ENCODE assay signal across 8 mouse cellular contexts in genomic region chr10:127480833-127481813, GRCm38 (mm10). TPM values are rescaled to one million over a fixed set of nuclear protein-coding genes. Genes with fewer than 3 reads are reported as not detected.
DNase-seq lines count a peak whose midpoint lies in the region; ATAC-seq and TF ChIP-seq lines count a peak whose summit lies in the region.

No protein-coding gene starts in this region.

- 78% methylated on average over 19 of the region's 19 CpGs for WGBS in kidney, postnatal 0 days
- WGBS in liver, postnatal 0 days (ENCODE audit: insufficient replicate concordance) = 50% methylated on average over 19 of the region's 19 CpGs
- WGBS in midbrain, embryonic 14.5 days = 92% methylated on average over 19 of the region's 19 CpGs

- peak; percentile 81 for DNase-seq in 3134 (ENCODE audit: extremely low read depth, insufficient read length, low spot score)
- peak; percentile 49 to 80 for DNase-seq in frontal cortex, adult 2 months (ENCODE audit: extremely low spot score in 1 of 2, low spot score in 1 of 2)
- peak; percentile 49 for DNase-seq in kidney, postnatal 0 days (ENCODE audit: low spot score)
- DNase-seq in liver, postnatal 0 days = no peak
- DNase-seq in right cerebral cortex, postnatal 36 days (ENCODE audit: low spot score in 2 of 2) = peak; percentile 67 to 75
- no peak for DNase-seq in T-cell, adult 2 months (ENCODE audit: low spot score)
- DNase-seq in midbrain, embryonic 14.5 days = no peak

- peaks cover 61% of the 10 kb centered on the region for H3K36me3 ChIP-seq in E14TG2a.4 (ENCODE audit: insufficient read depth, low read length)
- H3K36me3 ChIP-seq in kidney, postnatal 0 days (ENCODE audit: insufficient read depth, low read length) = peaks cover 47% of the 10 kb centered on the region
- peaks cover 51% of the 10 kb centered on the region for H3K36me3 ChIP-seq in liver, postnatal 0 days (replicated peaks; ENCODE audit: insufficient read depth, low read length)
- H3K36me3 ChIP-seq in midbrain, embryonic 14.5 days (ENCODE audit: control insufficient read depth, insufficient read depth, low read length) = peaks cover 69% of the 10 kb centered on the region

- peaks cover 14% of the 10 kb centered on the region for H3K4me1 ChIP-seq in E14TG2a.4 (replicated peaks; ENCODE audit: low read depth, low read length)
- peaks cover 3% of the 10 kb centered on the region; the same call in 1 of the 2 replicates for H3K4me1 ChIP-seq in kidney, postnatal 0 days (replicated peaks; ENCODE audit: insufficient read depth, low read length)
- H3K4me1 ChIP-seq in liver, postnatal 0 days (ENCODE audit: insufficient read depth) = no peaks in the 10 kb centered on the region
- no peaks in the 10 kb centered on the region for H3K4me1 ChIP-seq in midbrain, embryonic 14.5 days (ENCODE audit: control insufficient read depth, insufficient read depth, low read length)

- no peak overlapping the region for H3K4me2 ChIP-seq in kidney, postnatal 0 days (ENCODE audit: low read length)
- no peak overlapping the region for H3K4me2 ChIP-seq in liver, postnatal 0 days (ENCODE audit: low read depth, low read length)
- no peak overlapping the region for H3K4me2 ChIP-seq in midbrain, embryonic 14.5 days (ENCODE audit: low read length)

- no peak for TF ChIP-seq EP300 in liver, postnatal 0 days (IDR thresholded peaks at IDR 0.05; ENCODE audit: low read depth)

- no peak overlapping the region for H3K9ac ChIP-seq in kidney, postnatal 0 days (ENCODE audit: low read depth, low read length)
- H3K9ac ChIP-seq in liver, postnatal 0 days (replicated peaks) = no peak overlapping the region
- H3K9ac ChIP-seq in midbrain, embryonic 14.5 days (replicated peaks; ENCODE audit: low read length) = no peak overlapping the region

- ATAC-seq in kidney, postnatal 0 days (replicated peaks; ENCODE audit: low FRiP score, low read depth) = no peak
- ATAC-seq in liver, postnatal 0 days = peak; percentile 69
- ATAC-seq in midbrain, embryonic 14.5 days (ENCODE audit: low FRiP score, low TSS enrichment) = no peak

- H3K27me3 ChIP-seq in E14TG2a.4 (ENCODE audit: insufficient read depth, low read length) = no peaks in the 10 kb centered on the region
- no peaks in the 10 kb centered on the region for H3K27me3 ChIP-seq in kidney, postnatal 0 days (ENCODE audit: insufficient read depth, low read length)
- no peaks in the 10 kb centered on the region for H3K27me3 ChIP-seq in liver, postnatal 0 days (ENCODE audit: insufficient read depth, low read length)
- H3K27me3 ChIP-seq in midbrain, embryonic 14.5 days (ENCODE audit: control insufficient read depth, insufficient read depth, low read length) = no peaks in the 10 kb centered on the region

- no peaks in the 10 kb centered on the region for H3K9me3 ChIP-seq in E14TG2a.4 (ENCODE audit: low read length)
- no peaks in the 10 kb centered on the region for H3K9me3 ChIP-seq in kidney, postnatal 0 days (replicated peaks; ENCODE audit: low read length)
- no peaks in the 10 kb centered on the region for H3K9me3 ChIP-seq in liver, postnatal 0 days (ENCODE audit: low read length)
- H3K9me3 ChIP-seq in midbrain, embryonic 14.5 days (ENCODE audit: control insufficient read depth, low read length) = no peaks in the 10 kb centered on the region

- H3K4me3 ChIP-seq in E14TG2a.4 (replicated peaks; ENCODE audit: low read length) = peak overlapping the region; percentile 21; the same call in 1 of the 2 replicates
- no peak overlapping the region for H3K4me3 ChIP-seq in kidney, postnatal 0 days (replicated peaks; ENCODE audit: low read depth, low read length)
- H3K4me3 ChIP-seq in liver, postnatal 0 days (ENCODE audit: low read depth, low read length) = no peak overlapping the region
- no peak overlapping the region for H3K4me3 ChIP-seq in midbrain, embryonic 14.5 days (replicated peaks; ENCODE audit: low read depth, low read length)

- TF ChIP-seq CTCF in E14TG2a.4 (conservative IDR thresholded peaks at IDR 0.05; ENCODE audit: low read length) = no peak; the same call in 1 of the 2 replicates
- TF ChIP-seq CTCF in kidney, postnatal 0 days (IDR thresholded peaks at IDR 0.05; ENCODE audit: low read depth) = no peak
- peak; percentile 41 for TF ChIP-seq CTCF in liver, postnatal 0 days (IDR thresholded peaks at IDR 0.05; ENCODE audit: low read depth)

- peak overlapping the region; percentile 13; the same call in 1 of the 2 replicates for H3K27ac ChIP-seq in kidney, postnatal 0 days
- peak overlapping the region; percentile 29; the same call in 1 of the 2 replicates for H3K27ac ChIP-seq in liver, postnatal 0 days (ENCODE audit: low read depth)
- H3K27ac ChIP-seq in midbrain, embryonic 14.5 days (replicated peaks; ENCODE audit: low read depth, low read length) = no peak overlapping the region

RNA-seq across cellular contexts. Expression of gene Stac3, which starts 20.4 kb away (rescaled TPM):
- 8.8 and 9.8 TPM in 2 replicates for polyA plus RNA-seq in frontal cortex, adult 2 months (2012; rRNA removed)
- polyA plus RNA-seq in kidney, postnatal 0 days (2015; fragmentation: Nextera tagmentation; extraction: Ambion mirVana) = 0.16 and 0.31 TPM in 2 replicates
- polyA plus RNA-seq in liver, postnatal 0 days (2015; fragmentation: Nextera tagmentation; extraction: Ambion mirVana) = 0.21 and 0.57 TPM in 2 replicates
- polyA plus RNA-seq in midbrain, embryonic 14.5 days (2014; fragmentation: Nextera tagmentation; extraction: Ambion mirVana) = 0.32 and 1.0 TPM in 2 replicates

RNA-seq across cellular contexts. Expression of gene Ndufa4l2, which starts 33.6 kb away (rescaled TPM):
- 10.3 and 10.8 TPM in 2 replicates for polyA plus RNA-seq in frontal cortex, adult 2 months (2012; rRNA removed)
- polyA plus RNA-seq in kidney, postnatal 0 days (2015; fragmentation: Nextera tagmentation; extraction: Ambion mirVana) = 57.8 and 63.2 TPM in 2 replicates
- polyA plus RNA-seq in liver, postnatal 0 days (2015; fragmentation: Nextera tagmentation; extraction: Ambion mirVana) = 13.1 and 23.1 TPM in 2 replicates
- 14.2 and 18.6 TPM in 2 replicates for polyA plus RNA-seq in midbrain, embryonic 14.5 days (2014; fragmentation: Nextera tagmentation; extraction: Ambion mirVana)

RNA-seq across cellular contexts. Expression of gene Shmt2, which starts 41.1 kb away (rescaled TPM):
- polyA plus RNA-seq in frontal cortex, adult 2 months (2012; rRNA removed) = 45.3 and 46.6 TPM in 2 replicates
- 71.1 and 76.0 TPM in 2 replicates for polyA plus RNA-seq in kidney, postnatal 0 days (2015; fragmentation: Nextera tagmentation; extraction: Ambion mirVana)
- 62.6 and 75.0 TPM in 2 replicates for polyA plus RNA-seq in liver, postnatal 0 days (2015; fragmentation: Nextera tagmentation; extraction: Ambion mirVana)
- polyA plus RNA-seq in midbrain, embryonic 14.5 days (2014; fragmentation: Nextera tagmentation; extraction: Ambion mirVana) = 48.9 and 50.7 TPM in 2 replicates

RNA-seq across cellular contexts. Expression of gene Nxph4, which starts 53.2 kb away (rescaled TPM):
- polyA plus RNA-seq in frontal cortex, adult 2 months (2012; rRNA removed) = 9.3 and 12.1 TPM in 2 replicates
- polyA plus RNA-seq in kidney, postnatal 0 days (2015; fragmentation: Nextera tagmentation; extraction: Ambion mirVana) = 0.93 and 1.1 TPM in 2 replicates
- polyA plus RNA-seq in liver, postnatal 0 days (2015; fragmentation: Nextera tagmentation; extraction: Ambion mirVana) = not detected in 2 replicates
- 106 and 134 TPM in 2 replicates for polyA plus RNA-seq in midbrain, embryonic 14.5 days (2014; fragmentation: Nextera tagmentation; extraction: Ambion mirVana)

Comparison
In these comparisons a context has a peak if more than half of its experiments do, and no peak if none do; other contexts are left out.
1. DNase-seq: peak in 3134 (single experiment), frontal cortex, adult 2 months (2 of 2), kidney, postnatal 0 days (single experiment) and right cerebral cortex, postnatal 36 days (2 of 2); none in liver, postnatal 0 days (single experiment), T-cell, adult 2 months (single experiment) and midbrain, embryonic 14.5 days (single experiment).